Mouse (Mus musculus) spleen, embryonic (tissue): Measurements from ENCODE around the gene Rapgef2.
"Not testable (repeated sequence)": the region's sequence is repeated elsewhere in the genome, so short reads cannot be mapped to it uniquely, and the experiment has no call there.

Experiments used
- CTCF ChIA-PET: fragments of 350-600 bp; sonication (Branson Sonifier 250); formaldehyde crosslinking; loops from one replicate; lab custom pipeline; 2022; lab: Charles Lee

Gene Rapgef2

DNA sequence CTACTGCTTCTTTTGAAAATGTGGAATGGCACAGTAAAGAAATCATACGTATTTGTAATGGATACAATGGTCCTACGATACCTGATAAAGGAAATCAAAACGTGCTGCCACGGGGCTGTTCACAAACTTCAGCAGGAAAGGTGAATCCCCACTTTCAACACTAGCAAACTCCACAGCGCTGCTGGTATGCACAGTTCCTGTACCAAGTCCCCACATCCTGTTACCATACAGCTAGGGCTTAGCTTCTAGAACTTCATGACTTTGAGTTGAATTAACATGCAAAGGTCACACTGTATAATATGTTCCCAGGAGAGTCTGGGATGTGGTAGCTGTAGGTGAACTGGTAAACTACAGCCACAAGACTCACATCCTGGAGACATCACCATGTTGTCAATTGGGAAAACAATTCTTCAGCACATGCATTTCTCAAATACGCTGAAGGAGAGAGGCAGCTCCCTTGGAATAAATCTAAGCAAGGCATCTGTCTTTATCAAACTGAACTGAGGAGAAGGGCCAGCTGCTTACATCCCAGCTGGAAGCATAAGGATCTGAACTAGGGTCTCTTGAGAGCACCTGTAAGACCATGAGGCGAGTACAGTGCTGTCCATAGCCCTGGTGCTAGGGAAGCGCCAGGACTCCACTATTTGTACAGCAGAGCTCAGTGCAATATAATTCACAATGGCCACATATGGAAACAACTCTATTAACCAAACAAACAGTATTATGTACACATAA is 109.0 kb downstream of the Rapgef2 start:
- CTCF ChIA-PET = interaction anchor here (0.5 to 0.6 kb wide), 2 partner anchors 18 to 31 kb away, joined by 3 read pairs; no protein-coding TSS in a partner anchor

DNA sequence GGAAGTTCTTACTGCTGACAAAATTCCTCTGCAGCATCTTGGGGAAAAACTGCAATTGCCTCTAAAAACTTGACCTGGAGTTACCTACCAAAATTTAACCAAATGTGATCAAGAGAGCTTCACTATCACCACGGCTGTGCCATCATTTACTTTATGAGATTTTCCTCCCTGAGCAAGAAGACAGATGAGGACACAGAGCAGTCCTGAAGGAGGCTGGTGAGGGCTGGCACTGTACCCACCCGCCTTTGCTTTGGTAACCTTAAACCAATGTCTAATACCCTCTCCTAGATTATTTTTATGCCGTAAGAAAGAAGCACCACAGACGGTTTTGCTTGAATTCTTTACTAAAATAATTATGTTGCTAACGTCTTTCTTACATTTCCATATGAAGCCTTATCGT is 112.1 kb downstream of the Rapgef2 start:
- CTCF ChIA-PET = interaction anchor here (0.6 to 0.7 kb wide), 2 partner anchors 69 to 457 kb away, joined by 3 to 5 read pairs; no protein-coding TSS in a partner anchor

DNA sequence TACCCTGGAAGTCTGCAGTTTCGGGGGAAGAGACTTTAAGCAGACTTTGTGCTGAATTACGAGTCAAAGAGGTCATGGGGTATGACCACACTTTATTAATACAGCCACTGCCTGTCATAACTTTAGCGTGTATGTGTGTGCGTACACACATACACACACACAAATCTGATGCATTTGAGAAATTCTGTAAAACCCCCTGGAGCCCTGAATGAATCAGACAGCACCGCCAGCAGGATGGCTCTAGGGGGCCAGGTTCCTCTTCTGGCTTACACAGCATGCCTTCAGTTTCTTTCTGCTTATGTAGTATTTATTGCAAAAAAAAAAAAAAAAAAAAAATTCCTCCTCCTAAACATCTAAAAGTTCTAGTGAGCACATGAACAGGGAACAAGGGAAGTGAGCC is 113.0 kb downstream of the Rapgef2 start:
- CTCF ChIA-PET = no interaction called here

DNA sequence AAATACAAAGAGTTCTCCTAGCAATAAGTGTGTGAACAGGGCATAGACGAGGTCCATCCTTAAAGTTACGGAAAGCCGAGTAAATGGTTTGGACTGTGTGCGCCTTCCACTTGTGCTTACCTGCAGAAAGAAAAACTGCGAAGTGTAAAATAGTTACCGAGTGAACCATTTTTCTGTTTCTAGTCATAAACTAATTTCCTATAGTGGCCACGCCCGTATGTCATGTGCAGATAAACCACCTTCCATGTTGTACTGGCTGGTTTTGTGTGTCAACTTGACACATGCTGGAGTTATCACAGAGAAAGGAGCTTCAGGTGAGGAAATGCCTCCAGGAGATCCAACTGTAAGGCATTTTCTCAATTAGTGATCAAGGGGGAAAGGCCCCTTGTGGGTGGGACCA is 115.2 kb downstream of the Rapgef2 start:
- CTCF ChIA-PET = not testable (repeated sequence)

DNA sequence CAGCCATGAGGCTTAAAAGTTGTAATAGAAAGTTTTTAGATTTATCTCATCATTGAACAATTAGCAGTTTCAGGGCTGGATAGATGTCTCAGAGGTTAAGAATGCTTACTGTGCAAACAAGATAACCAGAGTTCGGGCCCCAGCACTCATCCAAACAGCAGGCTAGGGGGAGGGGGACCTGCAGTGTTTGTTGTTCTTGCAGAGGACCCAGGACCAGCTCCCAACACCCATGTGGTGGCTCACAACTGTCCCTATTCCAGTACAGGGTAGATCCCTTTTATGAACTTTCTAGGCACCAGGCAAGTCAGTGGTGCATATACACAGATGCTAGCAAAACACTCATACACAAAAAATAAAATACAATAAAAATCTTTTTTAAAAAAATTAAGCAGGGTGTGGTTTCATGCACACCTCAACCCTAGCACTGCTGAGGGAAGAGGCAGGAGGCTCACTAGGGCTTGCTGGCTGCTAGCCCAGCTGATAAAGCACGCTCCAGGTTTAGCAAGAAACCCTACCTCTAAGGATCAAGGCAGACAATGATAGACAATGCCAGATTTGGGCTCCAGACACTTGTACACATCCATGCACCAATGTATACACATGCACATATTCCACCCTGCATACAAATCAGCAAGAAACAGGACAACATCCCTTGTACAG is 118.0 kb downstream of the Rapgef2 start:
- CTCF ChIA-PET = no interaction called here

DNA sequence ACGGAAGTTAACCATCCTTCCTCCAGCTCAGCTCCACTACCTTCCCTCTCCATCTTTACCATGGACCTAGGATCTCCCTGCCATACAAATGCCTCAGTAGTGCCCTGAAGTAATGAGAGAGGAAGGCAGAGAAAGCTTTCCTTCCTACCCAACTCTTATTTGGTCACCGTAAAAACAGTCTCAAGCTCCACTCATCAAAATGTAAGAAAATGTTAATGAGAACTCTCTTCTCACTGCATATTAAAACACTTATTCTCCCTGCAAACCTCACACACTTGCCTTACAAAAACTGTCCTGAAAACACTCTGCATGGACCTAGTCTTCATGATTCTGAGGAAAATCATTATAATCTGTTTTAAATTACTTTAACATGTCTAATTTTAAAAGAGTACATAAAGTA is 118.7 kb downstream of the Rapgef2 start:
- CTCF ChIA-PET = no interaction called here

DNA sequence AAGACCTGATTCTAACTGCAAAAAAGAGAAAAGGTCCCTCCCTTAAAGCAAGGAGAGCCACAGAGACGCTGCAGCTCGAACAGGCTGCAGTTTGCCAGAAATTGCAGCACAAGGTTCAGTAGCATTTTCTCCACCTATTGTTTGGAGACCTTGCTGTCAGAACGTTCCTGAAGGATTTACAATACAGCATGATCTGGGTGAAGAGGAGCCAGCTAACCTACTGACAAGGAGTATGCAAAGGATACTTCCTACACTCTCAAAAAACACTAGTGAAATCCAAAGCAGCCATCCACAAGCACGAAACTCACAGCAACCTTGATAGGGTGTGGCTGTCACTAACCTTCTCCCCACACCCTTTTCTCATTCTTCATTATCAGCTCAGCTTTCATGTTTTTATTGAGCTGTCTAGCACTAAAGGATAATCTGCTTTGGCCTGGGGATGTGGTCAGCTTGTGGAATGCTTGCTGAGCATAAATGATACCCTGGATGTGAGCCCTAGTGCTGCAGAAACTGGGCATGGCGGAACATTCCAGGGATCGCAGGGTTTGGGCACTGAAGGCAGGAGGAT is 124.4 kb downstream of the Rapgef2 start:
- CTCF ChIA-PET = no interaction called here

DNA sequence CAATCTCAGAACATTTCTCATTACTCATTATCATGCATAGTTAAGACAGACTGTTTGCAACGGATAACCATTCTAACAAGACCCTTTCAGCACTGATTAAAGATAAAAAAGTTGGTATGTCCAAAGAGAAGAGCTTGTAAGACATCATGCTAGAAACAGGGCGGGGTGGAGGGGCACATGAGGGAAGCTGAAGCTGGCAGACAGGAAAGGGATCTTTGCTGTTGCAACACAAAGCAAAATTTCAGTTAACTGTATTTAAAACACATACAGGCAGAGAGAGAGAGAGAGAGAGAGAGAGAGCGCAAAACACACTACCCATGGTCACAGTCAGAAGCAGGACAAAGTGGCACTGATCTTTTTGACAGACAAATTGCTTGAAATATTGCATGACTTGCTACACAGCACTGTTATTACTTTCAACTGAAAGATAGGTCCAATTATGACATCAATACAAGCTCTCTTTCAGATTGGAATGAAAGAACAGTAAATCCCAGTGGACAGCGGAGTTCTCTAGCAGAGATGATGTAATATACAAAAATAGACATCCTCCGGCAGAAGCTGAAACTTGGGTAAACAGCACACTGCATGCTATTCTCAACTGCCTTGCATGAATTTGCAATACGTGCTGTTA is 125.1 kb downstream of the Rapgef2 start:
- CTCF ChIA-PET = no interaction called here

DNA sequence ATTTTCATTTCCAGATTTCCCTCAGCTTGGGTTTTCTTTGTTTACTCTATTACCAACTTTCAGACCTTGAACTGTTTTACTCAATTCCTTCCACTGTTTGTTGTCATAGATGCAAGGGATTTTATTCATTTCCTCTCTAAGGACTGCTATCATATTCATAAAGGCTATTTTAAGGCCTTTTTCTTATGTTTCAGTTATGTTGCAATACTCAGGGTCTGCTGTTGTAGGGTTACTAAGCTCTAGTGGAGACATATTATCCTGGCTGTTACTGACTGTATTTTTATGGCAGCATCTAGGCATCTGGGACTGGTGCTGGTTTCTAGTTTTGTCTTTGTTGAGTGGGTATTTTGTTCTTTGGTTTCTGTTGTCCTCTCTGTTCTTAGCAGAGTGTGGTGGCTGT is 128.1 kb downstream of the Rapgef2 start:
- CTCF ChIA-PET = no interaction called here

DNA sequence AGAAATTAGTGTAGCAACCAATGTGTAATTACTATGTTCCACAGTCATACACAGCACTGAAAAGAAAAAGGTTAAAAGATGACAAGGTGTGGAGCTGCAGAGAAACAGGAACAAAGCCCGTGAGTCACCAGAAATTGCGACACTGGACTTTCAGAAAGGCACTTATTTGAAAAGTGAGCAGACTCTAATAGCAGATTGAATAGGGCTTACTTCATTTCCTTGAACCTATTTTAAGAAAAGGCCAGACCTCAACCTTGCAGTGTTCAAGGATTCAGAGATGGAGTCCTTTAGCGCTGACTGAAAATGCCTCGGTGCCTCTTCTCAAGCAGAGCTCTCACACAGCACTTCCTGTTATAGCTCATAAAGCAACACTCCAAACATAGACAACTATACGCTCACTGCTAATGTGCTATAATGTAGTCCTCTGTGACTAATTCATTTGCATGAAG is 133.3 kb downstream of the Rapgef2 start:
- CTCF ChIA-PET = no interaction called here

DNA sequence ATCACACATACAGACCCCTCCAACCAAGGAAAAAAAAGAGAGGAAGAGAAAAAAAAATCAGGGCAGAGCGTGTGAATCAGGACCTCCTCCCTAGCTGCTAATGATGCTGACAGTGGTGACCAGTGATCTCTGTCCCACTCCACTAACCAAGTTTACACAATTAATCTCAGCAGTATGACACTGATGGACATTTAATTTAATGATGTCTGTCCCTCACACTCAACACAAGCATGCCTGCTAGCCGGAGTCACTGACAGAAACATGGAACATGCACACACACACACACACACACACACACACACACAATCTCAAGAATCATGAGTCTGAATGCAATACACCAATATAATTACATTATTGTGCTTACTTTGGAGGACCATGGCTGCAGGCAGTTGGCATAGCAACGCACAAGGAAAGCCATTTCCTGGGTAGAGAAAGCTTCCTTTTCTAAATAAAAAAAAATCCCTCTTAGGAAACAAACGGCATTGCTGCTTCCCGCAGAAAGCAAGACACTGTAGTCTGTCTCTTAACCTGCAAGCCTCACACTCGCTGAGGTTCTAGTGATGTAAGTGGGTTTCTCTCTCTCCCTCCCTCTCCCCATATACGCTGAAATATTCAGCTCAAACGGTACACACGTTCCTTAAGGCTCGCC is 140.8 kb downstream of the Rapgef2 start:
- CTCF ChIA-PET = interaction anchor here (0.6 to 0.7 kb wide), 2 partner anchors 32 to 233 kb away, joined by 3 to 6 read pairs; no protein-coding TSS in a partner anchor

DNA sequence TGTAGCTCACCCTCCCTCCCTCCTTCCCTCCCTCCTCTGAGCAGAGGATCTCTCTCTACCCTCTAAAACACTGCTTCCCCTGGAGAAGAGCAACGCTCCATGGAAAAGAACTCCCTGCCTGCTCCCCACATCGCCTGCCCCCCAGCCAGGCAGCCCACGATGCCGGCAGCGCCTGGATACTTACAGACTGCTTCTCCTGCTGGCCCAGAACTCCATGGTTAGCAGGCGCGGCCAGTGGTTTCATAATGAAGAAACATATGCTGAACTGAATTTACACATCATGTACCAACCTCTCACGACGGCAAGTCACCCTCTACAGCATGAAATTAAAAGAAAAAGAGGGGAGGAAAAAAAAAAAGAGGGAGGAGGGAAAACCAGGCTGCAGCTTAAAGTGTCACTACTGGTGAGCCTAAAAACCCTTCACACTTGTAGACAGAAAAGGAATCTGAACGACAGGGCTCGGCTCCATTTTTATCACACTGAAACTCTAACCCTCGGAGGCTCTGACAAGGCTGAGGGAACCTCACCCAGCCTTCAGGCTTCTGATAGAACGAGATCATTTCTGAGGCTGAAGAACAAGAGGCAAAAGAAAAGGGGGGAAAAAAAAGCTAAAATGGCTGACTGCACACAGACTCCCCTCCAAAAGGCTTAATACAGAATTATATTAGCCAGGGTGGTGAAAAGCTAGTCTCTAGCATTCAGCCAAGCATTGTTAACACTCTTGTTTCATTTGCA is 141.5 kb downstream of the Rapgef2 start:
- CTCF ChIA-PET = no interaction called here

DNA sequence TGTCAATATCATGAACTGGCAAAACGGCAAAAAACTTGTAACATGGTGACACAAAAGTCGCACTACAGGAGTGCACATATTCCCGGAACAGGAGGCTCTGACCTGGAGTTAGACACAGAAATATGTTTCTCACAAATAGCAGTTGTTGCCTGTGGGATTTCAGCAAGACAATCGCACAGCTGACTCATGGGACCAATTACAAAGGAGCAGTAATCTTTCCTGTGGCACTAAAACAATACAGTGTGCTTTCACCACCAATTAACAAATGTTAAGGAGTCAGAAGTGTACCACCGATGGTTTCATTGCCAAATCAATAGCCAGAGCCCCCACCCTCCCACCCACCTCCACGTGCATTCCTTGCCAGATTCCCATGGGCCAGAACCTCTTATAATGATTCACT is 142.2 kb downstream of the Rapgef2 start:
- CTCF ChIA-PET = no interaction called here

DNA sequence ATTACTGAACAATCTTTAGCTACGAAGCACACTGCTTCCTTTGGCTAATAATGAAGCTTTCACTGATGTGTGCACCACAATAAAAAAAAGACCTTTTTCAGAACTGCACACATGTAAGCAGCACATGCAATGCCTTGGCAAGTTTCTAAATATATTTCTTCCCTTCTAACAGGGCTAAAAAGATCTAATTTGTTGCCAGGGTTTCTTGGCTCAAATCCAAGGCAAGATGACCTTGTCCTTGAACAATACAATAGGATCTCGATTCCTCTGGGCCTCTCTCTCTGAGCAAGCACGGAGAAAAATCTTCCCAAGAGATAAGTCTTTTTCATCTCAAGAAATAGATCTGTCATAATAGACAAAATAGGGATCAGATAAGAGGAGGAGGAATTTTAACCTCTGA is 147.1 kb downstream of the Rapgef2 start:
- CTCF ChIA-PET = no interaction called here

DNA sequence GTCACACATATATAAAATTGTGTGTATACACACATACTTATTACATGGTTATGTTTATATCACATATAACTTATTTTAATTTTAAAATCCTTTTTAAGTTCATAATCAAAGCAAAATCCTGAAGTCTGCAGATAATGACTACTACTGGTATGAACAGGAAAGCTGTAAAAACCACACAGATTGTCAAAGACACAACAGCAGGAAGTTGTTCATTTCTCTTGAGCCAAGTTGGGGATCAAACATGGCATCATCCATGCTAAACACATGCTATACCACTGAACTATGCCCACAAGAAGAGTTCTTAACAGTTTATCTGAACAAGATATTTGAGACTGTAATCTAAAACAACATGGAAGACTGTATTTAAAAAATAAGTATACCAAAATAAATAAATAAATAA is 147.7 kb downstream of the Rapgef2 start:
- CTCF ChIA-PET = no interaction called here

DNA sequence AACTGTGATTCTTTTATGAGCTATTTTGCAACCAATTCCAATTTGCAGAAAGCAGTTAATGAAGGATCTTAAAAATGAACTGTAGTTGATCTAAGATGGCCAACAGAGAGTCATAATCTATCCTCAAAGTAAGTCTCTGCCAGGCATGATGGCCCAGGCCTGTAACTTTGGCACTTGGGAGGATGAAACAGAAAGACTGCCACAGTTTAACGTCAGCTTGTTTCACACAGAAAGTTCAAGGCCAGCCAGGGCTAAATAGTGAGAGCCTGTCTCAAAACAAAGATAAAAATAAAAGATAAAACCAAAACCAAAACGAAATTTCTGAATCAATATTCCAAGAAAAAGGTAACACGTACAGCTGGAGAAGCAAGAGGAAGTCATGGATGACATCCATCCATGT is 155.3 kb downstream of the Rapgef2 start:
- CTCF ChIA-PET = no interaction called here

DNA sequence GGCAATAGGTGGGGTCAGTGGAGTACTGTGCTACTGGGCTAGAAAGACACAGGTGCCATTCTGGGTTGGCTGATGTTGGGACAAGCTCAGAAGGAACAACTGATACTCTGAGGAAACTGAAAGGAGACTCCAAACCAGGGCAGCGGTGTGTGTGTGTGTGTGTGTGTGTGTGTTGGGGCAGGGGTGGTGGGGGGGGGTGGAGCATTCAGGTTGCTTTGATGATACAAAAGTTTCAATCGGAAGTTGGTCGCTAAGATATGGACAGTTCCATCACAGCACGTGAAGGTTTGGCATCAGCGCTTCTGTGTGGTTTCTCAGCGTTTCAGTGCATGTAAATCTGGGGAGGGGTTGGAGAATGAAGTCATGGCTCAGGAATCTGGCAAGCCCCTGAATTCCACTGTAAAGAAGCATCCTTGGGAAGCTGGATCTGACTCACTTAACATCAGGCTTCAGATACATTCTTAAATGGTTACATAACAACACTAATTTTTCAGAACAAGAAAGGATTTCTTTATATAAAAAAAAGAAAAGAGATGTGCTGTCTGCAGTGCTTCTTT is 157.2 kb downstream of the Rapgef2 start:
- CTCF ChIA-PET = interaction anchor here (0.6 kb wide), 1 partner anchor 55 kb away, joined by 7 read pairs; no protein-coding TSS in a partner anchor

DNA sequence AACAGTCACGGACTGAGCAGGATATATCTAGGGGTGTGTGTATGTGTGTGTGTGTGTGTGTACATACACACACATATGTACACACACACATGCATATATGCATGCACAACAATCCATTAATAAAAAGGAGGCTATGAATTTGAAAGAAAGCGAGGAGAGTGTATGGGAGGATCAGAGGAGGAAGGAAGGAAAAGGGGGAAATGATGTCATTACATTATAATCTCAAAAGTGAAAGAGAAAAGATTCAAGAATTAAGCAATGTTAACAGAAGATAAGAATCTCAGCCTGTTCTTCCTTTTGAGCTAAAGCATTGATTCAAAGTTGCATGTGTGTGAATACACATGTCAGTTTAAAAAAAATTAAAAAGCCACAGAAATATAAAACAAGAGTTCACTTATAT is 158.5 kb downstream of the Rapgef2 start:
- CTCF ChIA-PET = no interaction called here

DNA sequence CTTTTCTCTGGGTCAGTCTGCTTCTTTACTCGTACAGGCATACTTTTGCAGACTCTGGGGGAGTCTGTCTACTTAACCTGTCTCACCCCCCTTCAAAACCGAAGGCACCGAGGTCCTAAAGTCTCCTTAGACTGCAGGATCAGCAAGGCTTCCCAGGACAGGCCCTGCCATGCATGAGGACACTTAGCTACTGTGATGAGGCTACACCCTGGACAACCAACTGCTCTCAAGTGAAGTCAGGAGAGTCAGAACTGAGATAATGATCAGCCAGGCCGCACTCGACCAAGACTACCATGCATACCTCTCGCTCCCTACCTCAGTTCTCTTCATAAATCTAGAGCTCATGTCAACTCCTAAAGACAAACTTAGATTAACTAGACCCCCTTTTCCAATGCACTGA is 159.5 kb downstream of the Rapgef2 start:
- CTCF ChIA-PET = no interaction called here

DNA sequence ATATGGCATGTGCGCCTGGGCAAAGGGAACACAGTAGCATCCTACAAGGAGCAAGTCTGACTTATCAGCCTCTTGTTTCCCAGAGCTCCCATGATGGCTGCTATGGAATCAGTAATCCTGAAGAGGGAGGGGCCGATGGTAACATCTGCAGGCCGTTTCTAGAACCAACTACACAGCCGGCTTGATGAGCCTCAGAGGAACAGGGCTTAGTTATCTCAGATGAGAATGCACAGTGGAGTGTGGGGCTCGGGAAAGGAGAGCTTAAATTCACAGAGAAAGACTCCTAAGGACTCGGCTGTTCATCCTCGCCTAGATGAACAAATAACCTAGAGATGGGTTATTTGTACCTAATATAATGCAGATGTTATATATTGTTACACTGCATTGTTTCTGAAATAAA is 164.9 kb downstream of the Rapgef2 start:
- CTCF ChIA-PET = no interaction called here

DNA sequence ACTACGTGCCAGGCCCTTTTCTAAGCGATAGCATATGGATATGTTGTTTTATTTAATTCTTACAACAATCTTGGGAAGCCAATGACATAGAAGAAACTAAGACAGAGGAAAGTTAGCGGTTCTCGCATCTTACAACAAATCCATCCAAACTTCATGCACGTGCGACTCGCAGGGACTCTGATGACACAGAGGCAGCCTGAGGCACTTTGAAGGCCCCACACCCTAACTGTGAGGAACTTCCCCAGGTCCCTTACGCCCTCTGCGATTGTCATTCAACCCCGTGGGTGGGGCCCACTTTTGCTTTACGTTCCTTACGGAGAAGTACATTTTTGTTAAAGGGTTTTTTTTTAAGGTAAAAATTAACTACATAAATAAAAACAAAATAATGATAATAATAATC is 166.3 kb downstream of the Rapgef2 start:
- CTCF ChIA-PET = no interaction called here
